Mouse (Mus musculus) liver, embryonic 14.5 days (tissue): ENCODE data around the gene Fgd6.

Experiments
- CTCF ChIP-seq: IDR thresholded peaks from 2 replicates; pipeline ENCODE4 v1.5.1; 2016; ENCODE audit warnings: antibody characterized with exemption, low read depth, control low read depth
- EP300 ChIP-seq: IDR thresholded peaks from 2 replicates; pipeline ENCODE4 v1.6.1; 2016; ENCODE audit warnings: antibody characterized with exemption, low read depth

DNA sequence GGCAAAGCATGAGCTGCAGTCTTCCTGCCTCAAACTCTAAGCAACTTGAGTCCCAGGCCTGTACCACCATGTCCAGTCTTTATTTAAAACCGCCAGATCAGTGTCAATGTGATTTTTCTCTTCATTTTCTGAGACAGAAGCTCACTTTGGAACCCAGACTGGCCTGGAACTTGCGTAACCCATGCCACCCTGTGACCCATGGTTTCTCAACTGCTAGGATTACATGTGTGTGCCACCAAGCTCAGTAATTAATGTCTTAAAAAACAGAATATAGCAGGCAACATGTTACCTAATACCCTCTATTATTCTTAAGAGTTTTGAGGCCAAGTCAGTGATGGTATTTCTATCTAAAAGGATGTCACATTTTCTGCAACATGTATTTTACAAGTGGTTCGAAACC is 106.6 kb downstream of the Fgd6 start:
- TF ChIP-seq CTCF, result no peak
- no peak for TF ChIP-seq EP300
